ENCODE assay signal across 8 mouse cellular contexts in genomic region chr1:33334061-33334460, GRCm38 (mm10).
DNase-seq lines count a peak whose midpoint lies in the region.

No protein-coding gene starts in this region.

- peak; percentile 3 to 21 for DNase-seq in layer of hippocampus, adult 18-20 months (ENCODE audit: low spot score in 2 of 2)
- DNase-seq in layer of hippocampus, adult 9-10 months (ENCODE audit: low spot score): no peak
- DNase-seq in adrenal gland, postnatal 10 days: peak; percentile 50
- peak; percentile 16 for DNase-seq in cerebellum, adult 8-10 months
- peak; percentile 80 to 81 for DNase-seq in heart, postnatal 10 days
- no peak for DNase-seq in testis, postnatal 14 days (ENCODE audit: low spot score)
- DNase-seq in right cerebral cortex, postnatal 25 days: no peak
- no peak for DNase-seq in embryo, embryonic 10 days (ENCODE audit: low spot score)

- intact Hi-C loops in heart, postnatal 10 days (cut with DNase I): no loop called here

Comparison
In these comparisons a context has a peak if more than half of its experiments do, and no peak if none do; other contexts are left out.
1. DNase-seq: peak in layer of hippocampus, adult 18-20 months (2 of 2), adrenal gland, postnatal 10 days (single experiment), cerebellum, adult 8-10 months (single experiment) and heart, postnatal 10 days (2 of 2); none in layer of hippocampus, adult 9-10 months (single experiment), testis, postnatal 14 days (single experiment), right cerebral cortex, postnatal 25 days (single experiment) and embryo, embryonic 10 days (single experiment).